Mouse (Mus musculus) heart, adult 9 months (tissue): Measurements from ENCODE around the gene Barx2.

Experiments
- DNase-seq, 2 experiments: peaks; one replicate each; pipeline ENCODE4 v3.0.0; 2022; ENCODE audit warnings: low spot score in 2 of 2

Barx2 gene

DNA sequence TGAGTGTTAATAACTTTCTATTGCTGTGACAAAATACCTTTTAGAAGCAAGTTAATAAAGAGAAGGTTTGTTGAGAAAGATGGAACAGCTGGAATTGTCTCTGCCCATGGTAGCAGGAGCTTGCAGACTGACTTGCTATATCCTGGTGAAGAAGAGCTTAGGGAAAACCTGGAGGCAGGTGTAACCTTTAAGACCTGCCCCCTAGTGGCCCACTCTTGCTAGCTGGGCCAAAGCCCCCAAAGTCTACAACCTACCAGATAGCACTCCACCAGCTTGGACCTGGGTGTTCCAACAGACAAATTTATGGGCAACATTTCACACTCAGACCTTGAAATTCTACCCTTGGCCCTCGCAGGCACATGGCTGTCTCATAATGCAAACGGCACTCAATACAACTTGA is 104.5 kb downstream of the Barx2 start:
- DNase-seq = no peak

DNA sequence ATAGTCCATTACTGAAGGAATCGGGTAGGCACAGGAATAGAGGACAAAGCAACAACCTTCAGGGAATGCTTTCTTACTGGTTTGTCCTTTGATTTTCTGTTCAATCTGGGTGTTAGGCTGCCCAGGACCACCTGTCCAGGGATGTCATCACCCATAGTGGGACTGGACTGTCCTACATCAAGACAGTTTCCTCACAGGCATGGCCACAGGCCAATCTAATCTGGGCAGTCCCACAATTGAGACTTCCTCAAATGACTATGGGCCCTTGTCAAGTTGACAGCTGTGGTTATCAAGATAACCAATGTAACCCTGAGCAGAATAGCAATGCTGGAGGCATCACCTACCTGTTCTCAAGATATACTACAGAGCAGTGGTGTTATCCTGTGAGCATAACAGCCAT is 110.6 kb downstream of the Barx2 start:
- DNase-seq = no peak
